Mouse (Mus musculus) adrenal gland, adult (tissue): ENCODE data around the gene Paf1.
A peak's percentile ranks its signal among the peaks of the same experiment; 100 is the strongest.
"Not testable (repeated sequence)": the region's sequence is repeated elsewhere in the genome, so short reads cannot be mapped to it uniquely, and the experiment has no call there.

Experiments used
- DNase-seq, 2 experiments: peaks; one replicate each; pipeline ENCODE4 v3.0.0; 2022 to 2023; ENCODE audit warnings: low spot score in 1 of 2; ENCODE audit not compliant: inconsistent age in 2 of 2

Paf1 gene

DNA sequence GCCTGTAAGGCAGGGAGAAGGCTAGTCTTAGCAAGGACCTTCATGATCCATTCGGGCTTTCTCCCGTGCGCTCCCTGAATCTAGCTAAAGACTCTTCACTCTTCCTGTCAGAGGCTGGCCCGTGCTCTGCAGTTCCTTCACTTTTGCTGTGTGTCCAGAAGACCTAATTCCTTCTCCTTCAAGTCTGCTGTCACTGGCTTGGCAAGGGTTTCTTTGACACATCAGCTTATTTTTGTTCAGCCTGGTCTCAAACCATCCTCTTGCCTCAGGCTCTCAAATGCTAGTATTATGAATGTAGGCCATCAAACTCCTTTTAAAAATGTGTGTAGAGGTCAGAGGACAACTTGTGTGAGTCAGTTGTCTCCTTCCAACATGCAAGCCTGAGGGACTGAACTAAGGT lies 9.1 kb upstream of the Paf1 start:
- DNase-seq, result peak in 1 of 2 experiments; percentile 64

- DNase-seq, result no peak
Measured at GRCm38 (mm10) chr7:28384162-28384561, 8.6 kb upstream of the Paf1 start.

GRCm38 (mm10) chr7:28385196-28385595 lies 7.6 kb upstream of the Paf1 start:
- no peak for DNase-seq

GRCm38 (mm10) chr7:28386007-28386406 lies 6.7 kb upstream of the Paf1 start:
- peak in 1 of 2 experiments; percentile 60 for DNase-seq

DNA sequence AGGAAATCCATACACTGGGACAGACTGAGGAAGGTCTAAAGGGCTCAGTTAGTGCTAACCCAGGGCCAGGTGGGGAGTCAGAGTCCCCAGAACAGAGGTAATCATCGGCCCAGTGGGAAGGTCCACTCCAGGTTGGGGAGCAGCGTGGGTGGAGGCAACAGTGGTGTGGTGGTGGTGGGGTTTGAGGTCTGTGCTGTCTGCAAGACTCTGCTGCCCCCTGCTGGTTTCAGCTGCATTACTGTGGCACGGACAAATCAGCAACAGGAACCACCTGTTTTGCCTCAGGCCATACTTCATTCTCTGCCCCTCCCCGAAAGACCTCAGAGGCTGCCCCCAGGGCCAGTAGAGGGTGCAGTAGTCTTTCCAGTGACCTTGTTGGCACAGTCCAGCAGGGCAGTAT lies 6.3 kb upstream of the Paf1 start:
- DNase-seq, result peak; percentile 82 to 92

GRCm38 (mm10) chr7:28386877-28387276 lies 5.9 kb upstream of the Paf1 start:
- DNase-seq, result not testable (repeated sequence)

DNA sequence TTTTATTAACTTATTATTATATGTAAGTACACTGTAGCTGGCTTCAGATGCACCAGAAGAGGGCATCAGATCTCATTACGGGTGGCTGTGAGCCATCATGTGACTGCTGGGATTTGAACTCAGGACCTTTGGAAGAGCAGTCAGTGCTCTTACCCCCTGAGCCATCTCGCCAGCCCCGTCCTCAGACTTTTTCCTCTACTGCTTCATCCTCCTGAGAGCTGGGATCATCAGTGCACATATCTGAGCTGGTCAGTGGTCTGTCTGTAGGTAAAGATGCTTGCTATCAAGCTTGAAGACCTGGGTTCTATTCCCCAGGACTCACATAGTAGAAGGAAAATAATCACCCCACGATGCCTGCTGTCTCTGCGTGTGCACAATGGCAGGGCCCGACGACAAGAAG lies 5.4 kb upstream of the Paf1 start:
- not testable (repeated sequence) for DNase-seq

- DNase-seq, result peak; percentile 53 to 68
Measured at GRCm38 (mm10) chr7:28390331-28390730, 2.4 kb upstream of the Paf1 start.

GRCm38 (mm10) chr7:28393272-28393951 lies 661 bp downstream of the Paf1 start:
- DNase-seq, result peak in 1 of 2 experiments; percentile 15

DNA sequence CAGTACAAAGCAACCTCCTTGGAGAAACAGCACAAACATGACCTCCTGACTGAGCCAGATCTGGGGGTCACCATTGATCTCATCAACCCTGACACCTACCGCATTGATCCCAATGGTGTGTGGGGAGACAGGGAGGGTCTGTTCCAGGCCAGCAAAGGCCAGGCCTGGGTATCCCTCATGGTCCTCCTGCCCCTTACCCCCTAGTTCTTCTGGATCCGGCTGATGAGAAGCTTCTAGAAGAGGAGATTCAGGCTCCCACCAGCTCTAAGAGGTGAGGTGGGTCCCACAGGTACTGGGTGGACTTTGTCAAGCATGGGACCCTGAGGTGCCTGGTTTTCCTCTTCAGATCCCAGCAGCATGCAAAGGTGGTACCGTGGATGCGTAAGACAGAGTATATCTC lies 2.7 kb downstream of the Paf1 start:
- DNase-seq, result no peak

- DNase-seq, result no peak
Measured at GRCm38 (mm10) chr7:28398000-28398399, 5.2 kb downstream of the Paf1 start.

DNA sequence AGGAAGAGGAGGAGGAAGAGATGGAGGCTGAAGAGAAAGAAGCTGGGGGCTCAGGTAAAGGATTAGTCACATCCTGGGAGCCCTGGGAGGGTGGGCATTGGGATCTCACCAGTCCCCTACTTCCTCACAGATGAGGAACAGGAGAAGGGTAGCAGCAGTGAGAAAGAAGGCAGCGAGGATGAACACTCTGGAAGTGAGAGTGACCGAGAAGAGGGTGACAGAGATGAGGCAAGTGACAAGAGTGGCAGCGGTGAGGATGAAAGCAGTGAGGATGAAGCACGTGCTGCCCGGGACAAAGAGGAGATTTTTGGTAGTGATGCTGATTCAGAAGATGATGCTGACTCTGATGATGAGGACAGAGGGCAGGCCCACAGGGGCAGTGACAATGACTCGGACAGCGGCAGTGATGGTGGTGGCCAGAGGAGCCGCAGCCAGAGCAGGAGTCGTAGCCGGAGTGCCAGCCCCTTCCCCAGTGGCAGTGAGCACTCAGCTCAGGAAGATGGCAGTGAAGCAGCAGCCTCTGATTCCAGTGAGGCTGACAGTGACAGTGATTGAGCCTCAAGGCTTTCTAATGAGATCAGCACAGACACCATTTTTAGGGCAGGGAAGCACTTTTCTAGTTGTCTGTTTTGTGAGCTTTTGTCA lies 6.1 kb downstream of the Paf1 start:
- no peak for DNase-seq

DNA sequence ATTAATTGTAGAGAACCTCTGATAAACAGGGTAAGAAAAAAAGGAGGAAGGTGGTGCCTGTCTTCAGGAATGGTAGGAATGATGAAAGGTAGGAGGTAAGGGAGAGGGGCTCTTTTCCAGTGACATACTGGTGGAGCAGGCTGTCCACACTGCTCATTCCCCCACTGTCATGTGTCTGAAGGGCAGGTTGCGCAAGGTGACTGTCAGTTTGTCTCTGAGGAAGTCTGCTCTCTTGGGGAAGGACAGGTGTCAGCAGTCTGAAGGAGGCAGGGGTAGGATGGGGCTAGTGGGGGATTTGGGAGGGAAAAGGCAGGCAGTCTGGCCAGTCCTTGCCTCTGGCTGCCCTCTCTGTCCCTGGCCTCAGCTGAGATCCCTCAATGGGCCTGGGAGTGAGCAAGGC lies 8.3 kb downstream of the Paf1 start:
- no peak for DNase-seq

DNA sequence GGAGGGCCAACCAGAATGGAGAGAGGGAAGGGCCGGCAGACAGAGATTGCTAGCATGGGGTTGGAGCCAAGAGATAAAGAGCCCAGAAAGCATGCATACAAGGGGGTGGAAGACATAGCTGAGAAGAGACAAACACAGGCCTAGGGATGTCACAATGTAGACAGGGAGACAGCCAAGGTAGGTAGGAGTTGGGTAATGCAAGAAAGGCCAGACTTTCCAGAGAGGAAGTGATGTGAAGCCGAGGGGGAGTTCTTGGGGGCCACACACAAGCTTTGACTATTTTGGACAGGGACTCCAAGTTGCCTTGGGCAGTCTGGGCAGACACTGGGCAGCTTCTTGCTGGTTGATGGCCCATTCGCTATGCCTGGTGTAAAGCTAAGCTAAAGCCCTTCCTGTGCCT lies 9.2 kb downstream of the Paf1 start:
- no peak for DNase-seq

- DNase-seq, result peak; percentile 86 to 93
Measured at GRCm38 (mm10) chr7:28410841-28411475, 18.2 kb downstream of the Paf1 start.

DNA sequence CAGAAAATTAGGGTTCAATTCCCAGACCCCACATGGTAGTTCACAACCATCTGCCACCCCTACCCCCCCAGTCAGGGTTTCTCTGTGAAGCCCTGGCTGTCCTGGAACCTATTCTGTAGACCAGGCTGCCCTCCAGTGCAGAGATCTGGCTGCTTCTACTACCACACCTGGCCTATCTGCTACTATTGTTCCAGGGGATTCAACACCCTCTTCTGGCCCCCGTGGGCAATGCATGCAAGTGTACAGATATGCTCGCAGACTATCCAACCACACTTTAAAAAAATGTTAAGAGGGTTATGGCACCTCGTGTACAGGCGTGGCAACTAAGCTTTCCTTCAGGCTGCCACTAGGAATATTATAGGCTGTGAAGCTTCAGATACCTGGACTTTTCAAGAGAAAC lies 20.1 kb downstream of the Paf1 start:
- no peak for DNase-seq

GRCm38 (mm10) chr7:28417368-28417767 lies 24.6 kb downstream of the Paf1 start:
- DNase-seq, result peak in 1 of 2 experiments; percentile 56

- DNase-seq, result peak; percentile 44 to 77
Measured at GRCm38 (mm10) chr7:28418096-28418670, 25.4 kb downstream of the Paf1 start.

- no peak for DNase-seq
Measured at GRCm38 (mm10) chr7:28419416-28419815, 26.7 kb downstream of the Paf1 start.

- no peak for DNase-seq
Measured at GRCm38 (mm10) chr7:28423018-28423417, 30.3 kb downstream of the Paf1 start.

DNA sequence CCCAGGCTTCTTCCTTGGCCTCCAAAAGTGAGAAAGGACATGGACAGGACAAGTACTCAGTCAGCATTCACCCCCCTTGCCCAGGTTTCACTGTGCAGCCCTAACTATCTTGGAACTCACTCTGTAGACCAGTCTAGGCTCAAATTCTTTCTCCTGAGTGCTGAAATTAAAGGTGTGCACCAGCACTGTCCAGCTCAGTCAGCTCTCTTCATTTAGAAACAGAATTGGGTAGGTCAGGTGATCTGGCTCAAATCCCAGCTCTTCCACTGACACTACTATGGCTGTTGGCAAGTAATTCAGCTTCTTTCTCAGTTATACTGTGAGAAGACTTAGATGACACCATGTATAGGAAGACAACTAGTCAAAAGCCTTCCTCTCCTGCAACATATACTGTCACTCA lies 35.0 kb downstream of the Paf1 start:
- no peak for DNase-seq

DNA sequence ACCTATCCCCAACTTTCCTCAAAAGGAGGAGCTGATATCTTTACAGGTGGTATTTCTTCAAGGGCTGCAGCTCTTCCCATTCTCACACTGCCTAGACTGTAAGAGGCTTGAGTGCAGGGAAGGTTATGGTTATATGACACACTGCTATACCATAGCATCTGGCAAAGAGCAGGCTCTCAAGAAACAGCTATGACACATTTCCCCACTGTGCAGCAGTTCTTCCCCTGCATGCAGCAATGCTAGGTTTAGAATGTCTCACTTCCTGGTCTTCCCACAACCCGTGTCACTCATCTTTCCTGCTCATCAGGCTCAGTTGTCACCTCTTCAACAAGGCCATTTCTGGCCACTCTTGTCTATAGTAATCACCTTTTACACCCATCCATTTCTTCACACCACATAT lies 37.8 kb downstream of the Paf1 start:
- no peak for DNase-seq
